Mouse (Mus musculus): ENCODE measurements at regions not wholly inside any gene's neighbourhood (a gene's known extent, or its start where the extent isn't known, plus 50 kb on each side); places are given as distances from the start of the nearest gene placed in this dataset.
A peak's percentile ranks its signal among the peaks of the same experiment; 100 is the strongest.
"Not testable (repeated sequence)": the region's sequence is repeated elsewhere in the genome, so short reads cannot be mapped to it uniquely, and the experiment has no call there.

DNA sequence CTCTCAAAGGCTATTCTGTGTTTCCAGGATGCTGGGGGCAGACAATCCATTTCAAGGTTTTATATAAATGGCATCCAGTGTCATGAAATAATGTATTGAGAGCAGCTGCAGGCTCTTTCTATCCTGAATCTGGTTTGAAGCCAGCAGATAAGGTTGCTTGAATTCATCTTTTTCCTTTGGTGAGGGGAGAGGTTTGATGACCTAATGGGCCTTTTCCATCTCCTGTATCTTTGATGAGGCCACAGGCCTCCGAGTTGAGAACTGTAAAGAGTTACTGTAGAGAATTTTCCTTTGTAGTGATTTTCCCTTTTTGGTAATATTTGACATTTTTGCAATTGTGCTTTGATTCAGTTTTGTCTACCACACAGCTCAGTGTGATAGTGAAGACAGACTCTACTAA lies 458.8 kb upstream of the 1700008P02Rik start:
- DNase-seq (ENCODE audit: low spot score in 2 of 2), result no peak

DNA sequence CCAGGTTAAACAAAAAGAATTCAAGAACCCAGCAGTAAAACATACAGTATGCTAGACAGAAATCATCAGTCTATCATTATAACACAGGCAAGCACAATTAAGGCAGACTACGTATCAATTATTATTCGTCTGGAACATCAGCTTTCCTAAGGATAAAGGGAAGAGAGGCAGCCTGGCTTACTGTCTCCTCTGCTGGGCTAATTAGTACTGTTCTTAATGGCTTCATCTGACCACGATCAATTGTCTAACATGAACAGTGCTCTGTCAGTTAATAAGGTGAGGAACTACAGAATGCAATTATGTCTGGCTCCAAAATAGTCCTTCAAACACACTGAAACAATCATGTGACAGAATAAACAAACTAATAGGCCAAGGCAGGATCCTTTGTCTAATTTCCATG lies 456.6 kb upstream of the 1700008P02Rik start:
- no peak for DNase-seq (ENCODE audit: low spot score in 2 of 2)

DNA sequence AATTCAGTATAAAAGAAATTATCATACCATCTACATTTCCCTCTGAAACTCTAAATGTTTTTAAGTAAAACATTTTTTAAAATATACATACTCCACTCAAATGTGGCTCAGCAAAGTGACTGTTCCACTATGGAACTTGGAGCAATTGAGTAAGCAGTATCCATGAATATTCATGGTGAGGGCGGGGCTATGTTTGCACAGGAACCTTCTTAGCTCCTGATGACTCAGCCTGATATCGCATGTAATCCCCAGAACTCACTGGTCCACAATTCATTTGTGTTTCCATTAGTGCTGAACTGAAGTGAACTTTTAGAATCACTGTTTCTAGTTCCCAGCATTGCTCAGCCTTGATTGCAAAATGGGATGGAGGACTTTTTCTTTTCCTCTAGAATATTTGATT lies 454.2 kb upstream of the 1700008P02Rik start:
- DNase-seq (ENCODE audit: low spot score in 2 of 2), result no peak

DNA sequence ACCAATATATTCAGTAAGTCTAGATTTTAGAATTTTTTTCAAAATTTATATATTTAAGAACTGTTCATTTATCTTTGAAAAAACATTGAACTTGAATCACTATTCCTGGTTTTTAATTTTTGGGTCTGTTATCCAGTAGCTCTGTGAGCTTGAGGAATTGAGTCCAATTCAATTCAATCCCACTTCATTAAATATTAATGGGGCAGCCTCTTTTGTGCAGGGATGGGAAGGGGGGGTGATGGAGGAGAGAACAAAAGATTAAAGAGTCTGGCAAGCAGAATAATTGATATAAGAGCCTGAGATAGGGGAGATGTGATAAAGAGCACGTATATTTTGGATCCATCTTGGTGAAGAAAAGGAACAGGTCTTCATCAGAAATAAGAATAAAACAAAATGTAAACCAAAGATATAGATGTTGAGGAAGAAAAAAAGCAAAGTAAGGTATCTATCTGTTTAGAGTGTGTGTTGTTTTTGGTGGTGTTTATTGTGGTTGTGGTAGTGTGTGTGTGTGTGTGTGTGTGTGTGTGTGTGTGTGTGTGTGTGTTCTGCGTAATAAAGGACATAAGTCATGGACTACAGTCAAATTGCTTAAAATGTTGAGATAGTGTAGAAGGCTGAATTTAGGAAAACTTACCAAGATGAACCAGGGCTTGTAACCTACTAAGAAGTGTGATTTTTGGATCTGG lies 421.3 kb upstream of the 1700008P02Rik start:
- no peak for DNase-seq (ENCODE audit: low spot score in 2 of 2)

DNA sequence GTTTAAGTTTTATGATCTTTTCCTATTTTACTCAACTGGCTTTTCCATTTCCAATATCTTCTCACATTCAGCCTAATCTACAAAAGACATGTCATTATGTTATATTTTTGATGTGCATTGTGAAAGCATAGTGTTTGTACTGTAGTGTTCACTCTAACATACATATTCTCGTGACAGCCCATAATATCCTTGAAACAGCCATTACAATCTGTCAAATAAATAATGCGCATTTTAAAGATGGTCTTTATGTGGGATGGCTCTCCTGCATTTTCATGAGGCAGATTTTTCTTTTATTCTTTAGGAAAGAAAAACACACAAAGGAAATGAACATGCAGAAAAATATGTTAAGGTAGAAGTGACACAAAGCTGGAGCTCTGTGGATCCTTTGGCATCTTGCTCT lies 415.6 kb upstream of the 1700008P02Rik start:
- no peak for DNase-seq (ENCODE audit: low spot score in 2 of 2)

DNA sequence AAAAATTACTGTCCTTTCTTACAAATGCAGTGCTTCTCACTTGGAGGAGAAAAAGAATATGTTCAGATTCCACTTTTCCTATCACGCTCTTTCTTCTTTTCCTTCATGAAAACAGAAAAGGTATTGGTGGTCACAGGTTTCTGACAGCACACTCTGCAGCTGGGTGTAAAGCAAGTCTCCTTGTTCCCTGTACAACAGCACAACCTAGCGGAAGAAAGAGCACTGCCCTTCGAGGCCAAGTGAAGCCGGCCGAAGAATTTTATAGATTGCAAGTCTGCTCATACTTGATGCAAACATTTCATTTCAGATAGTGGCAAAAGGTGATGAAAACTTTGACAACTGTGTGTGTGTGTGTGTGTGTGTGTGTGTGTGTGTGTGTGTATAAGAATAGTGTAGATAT lies 407.6 kb upstream of the 1700008P02Rik start:
- peak; percentile 15 to 20 for DNase-seq (ENCODE audit: low spot score in 2 of 2)

DNA sequence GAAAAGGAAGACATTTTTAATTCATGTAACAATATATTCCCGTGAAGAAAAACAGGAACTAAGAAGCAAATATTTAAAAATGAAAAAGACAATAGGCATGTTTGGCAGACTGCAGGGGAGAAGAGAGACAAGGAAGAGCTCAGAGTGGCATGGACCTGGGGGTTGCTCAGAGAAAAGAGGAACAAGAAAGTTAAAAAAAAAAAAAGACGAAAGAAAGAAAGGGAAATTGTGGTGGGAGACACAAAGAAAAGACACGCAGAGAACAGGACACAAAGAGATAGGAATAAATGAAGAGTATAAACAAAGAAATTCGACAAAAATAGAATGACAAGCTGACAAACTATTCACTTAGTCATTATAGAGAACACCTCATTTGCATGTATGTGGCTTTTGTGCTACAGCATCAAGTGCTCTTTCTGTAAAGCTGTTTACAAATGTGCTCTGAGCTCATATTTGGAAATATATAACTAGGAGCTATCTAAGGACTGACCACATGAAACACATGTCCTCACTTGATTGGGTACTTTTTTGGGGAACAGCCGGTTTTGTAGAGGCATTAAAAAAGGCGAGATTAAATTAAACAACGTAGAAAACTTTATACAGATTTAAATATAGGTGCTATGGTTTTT lies 394.2 kb upstream of the 1700008P02Rik start:
- DNase-seq (ENCODE audit: low spot score in 2 of 2), result no peak

DNA sequence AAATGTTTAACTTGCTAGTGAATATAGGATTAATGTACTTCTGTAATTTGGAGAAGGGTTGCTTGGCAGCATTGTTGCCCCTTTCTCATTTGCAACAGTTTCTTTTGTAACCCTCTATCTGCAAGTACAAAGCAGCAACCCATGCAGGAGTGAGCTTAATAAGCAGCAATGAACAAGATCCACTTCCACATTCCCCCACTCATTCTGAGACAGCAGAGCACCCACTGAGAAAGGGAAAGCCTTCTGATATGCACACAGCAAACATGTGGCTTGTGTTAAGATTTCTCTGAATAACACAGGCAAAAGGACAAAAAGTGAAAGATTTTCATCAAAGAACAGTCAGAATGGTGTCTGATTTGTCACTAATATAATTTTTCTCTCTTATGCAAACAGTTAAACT lies 393.3 kb upstream of the 1700008P02Rik start:
- no peak for DNase-seq (ENCODE audit: low spot score in 2 of 2)

DNA sequence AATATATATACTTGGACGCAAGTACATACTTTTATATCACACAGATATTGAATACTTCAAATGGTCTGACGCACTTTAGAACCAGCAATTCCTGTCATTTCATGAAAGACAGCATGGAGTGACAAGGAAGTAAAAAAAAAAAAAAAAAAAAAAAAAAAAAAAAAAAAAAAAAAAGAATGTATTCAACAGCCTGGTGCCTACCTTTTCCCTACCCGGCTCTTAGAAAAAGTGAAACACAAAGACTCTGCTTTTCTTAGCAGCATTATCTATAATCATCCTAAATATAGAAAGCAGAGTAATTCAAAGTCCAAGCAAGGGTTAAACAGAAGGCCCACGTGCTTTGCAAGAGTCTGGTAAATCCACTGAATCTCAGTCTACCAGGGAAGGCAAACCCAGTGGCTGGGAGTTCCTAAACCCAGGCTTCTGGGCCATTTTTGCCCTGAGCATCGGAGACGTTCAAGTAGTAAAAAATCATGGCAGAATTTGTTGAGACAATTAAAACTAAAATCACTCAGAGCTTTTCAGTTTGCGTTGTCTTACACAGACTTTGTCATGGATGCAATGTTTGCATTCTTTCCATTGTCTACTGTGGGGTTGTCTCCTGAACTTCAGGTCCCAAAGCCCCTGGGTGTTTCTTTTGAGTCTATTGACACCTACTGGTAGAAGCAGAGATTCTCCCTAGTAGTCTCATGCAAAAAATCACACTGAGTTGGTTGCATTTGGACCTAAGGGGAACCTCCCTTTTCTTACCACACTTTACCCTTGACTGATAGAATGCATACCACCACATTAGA lies 390.2 kb upstream of the 1700008P02Rik start:
- no peak for DNase-seq (ENCODE audit: low spot score in 2 of 2)

DNA sequence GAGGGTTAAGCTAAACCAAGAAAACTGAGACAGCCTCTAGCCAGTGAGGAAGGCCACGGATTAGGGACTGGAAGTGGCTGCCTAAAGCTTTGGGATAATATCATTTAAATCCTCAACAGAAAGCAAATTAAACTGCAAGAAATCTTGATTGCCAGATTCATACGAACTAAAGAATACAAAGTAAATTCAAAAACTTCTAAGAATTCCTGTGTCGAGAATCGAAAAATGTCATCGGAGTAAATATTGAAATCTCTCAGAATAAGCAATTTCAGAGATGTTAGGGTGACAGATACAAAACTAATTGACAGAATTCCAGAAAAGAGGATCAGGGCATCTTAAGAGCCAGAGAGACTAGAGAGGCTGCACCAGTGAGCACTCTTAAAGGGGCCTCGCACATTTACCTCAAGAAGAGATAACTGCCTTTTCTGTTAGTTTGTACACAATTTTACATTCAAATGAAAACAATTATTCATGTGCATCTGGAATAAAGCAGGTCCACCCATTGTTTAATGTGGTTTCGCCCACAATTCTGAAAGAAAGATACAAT lies 388.5 kb upstream of the 1700008P02Rik start:
- no peak for DNase-seq (ENCODE audit: low spot score in 2 of 2)

DNA sequence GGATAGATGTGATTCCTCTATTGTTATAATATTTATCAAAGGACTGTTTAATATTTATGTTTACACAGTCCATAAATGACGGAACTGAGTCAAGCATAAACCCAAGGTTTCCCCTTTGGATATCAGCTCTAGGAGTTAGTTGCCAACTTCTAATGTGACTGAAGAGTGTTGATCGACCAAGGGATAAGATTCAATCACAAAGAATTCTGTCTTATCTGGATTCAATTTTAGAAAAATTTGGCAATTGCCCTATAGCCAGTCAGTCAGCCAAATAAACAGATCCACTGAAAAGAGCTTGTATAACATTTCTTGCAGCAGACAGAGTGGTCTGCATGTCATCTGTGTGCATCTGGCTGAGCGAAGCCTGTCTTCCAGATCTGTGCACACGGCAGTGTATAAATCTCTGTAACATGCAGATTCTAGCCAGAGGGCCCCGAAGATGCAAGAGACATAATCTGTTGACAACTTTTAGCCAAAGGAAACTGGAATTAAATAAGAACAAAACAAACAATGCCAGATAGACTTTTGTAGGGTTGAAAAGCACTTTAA lies 387.6 kb upstream of the 1700008P02Rik start:
- DNase-seq (ENCODE audit: low spot score in 2 of 2), result no peak

DNA sequence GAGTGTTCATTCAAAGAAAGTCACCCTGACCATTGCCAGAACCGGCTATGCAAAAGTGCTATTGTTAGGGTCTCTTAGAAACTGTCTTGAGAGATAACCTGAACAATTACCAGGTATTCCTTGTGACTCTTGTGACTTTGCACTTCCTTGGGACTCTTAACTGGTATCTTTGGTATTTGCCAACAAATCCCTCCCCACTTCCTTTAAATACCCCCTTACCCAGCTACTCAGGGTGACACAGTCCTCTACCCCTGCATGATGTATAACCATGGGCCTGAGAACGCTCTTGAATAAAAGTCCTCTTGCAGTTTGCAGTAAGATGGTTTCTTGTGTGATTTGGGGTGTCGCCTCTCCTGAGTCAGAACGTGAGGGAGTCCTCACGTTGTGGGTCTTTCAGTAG lies 371.5 kb upstream of the 1700008P02Rik start:
- DNase-seq (ENCODE audit: low spot score in 2 of 2), result not testable (repeated sequence)

DNA sequence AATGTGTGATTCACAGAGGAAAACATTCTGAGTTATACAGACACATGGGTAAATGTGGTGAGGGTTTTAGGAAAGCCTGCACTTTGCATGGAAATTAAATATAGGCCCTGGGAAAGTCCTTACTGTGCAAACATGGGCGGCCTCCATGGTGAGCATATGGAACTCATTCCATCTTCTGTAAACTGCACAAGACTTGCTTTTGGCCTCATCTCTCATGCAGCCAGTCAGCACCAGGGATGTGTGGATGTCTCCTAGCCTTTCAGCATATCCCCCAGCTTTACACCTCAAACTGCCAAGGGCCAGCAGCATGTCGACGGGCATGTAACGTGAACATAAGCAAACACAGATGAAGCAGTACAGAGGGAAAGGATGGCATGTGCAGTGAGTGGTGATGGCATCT lies 364.7 kb upstream of the 1700008P02Rik start:
- DNase-seq (ENCODE audit: low spot score in 2 of 2), result no peak

DNA sequence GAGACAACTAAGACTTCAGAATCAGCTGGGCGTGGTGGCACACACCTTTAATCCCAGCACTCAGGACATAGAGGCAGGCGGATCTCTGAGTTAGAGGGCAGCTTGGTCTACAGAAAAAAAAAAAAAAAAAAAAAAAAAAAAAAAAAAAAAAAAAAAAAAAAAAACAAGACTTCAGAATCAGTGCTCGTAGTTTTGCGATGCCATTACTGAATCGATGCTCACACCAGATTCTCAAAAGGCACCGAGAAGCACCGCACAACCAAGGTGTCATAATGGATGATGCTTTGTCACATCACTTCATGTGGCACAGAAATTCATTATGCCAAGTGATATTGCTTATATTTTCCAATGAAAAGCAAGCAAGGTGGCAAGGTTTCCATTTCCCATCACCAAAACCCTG lies 337.4 kb upstream of the 1700008P02Rik start:
- no peak for DNase-seq (ENCODE audit: low spot score in 2 of 2)

DNA sequence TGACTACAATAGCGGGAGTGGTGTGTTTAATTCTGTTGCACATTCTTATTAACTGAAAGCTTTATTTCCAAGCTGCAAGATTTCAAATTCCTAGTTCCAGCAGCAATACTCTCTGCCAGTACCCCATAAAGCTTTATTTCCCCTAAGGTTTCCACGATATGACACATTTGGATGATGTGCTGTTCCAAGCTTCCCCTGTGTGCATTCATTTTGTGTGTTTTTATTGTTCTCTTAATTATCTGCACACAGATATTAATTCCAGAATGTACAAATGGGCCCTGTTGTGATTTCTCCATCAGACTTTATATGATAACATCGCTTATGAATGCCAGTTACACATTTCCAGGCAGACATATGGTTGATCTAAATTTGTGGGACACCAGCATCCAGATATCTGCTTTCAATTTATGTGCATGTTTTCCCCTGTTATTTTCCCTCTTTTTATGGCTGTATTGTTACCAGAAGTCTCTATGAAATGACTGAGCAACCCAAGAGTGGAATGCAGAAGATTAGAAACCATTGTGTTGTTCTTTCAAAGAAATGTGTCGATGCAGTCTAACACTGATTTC lies 312.4 kb upstream of the 1700008P02Rik start:
- DNase-seq (ENCODE audit: low spot score in 2 of 2), result no peak

DNA sequence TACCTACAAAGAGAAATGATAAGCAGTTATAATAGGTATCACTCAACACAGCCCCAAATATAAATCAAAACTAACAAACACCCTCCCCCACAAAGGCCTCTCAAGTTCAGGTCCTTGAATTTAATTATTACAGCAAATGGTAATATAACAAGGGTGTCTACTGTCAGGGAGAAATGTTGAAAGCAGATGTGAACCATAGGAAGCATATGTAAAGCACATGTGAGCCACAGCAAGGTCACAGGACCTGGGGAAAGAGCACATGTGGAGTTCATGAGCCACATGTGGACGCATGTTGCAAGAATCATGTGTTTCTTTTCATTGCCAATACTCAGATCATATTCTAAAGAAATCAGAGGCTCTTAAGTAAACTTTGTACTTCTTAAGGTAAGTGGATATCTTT lies 306.5 kb upstream of the 1700008P02Rik start:
- no peak for DNase-seq (ENCODE audit: low spot score in 2 of 2)

DNA sequence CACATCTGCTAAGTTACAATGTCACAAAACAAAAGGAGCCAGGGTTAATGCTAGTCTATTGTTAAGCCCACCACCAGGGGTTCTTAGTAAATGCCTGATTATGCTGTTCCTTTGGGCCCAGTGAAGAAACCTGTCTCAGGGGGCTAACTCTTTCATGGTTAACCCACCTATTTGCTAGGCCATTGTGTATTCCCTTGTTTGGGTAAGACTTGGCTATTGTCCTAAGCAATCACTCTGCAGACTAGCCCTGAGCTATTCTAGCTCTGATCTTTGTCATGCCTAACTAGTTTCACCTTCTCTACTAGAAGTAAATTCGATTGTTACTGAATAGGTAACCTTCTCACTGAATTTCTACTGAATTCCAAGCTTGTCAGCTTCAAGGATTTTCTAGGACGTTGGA lies 302.4 kb upstream of the 1700008P02Rik start:
- DNase-seq (ENCODE audit: low spot score in 2 of 2), result not testable (repeated sequence)

DNA sequence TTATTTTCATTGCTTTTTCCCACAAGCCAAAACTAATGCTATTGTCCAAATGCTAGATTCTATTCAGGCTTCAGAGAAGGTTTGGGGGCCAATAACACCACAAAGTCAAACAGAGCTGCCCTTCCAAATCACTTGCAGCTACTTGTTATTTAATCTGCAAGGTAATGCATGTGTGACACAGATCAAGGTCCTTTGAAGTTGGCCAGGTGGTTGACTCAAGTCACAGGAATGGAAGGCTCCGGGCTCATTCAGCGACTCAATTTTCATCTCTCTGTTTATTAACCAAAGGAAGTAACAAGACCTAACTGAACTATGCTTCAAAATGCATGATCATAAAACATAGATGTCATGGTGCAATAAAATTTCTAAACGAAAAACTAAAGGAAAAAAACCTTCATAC lies 300.0 kb upstream of the 1700008P02Rik start:
- DNase-seq (ENCODE audit: low spot score in 2 of 2), result no peak

DNA sequence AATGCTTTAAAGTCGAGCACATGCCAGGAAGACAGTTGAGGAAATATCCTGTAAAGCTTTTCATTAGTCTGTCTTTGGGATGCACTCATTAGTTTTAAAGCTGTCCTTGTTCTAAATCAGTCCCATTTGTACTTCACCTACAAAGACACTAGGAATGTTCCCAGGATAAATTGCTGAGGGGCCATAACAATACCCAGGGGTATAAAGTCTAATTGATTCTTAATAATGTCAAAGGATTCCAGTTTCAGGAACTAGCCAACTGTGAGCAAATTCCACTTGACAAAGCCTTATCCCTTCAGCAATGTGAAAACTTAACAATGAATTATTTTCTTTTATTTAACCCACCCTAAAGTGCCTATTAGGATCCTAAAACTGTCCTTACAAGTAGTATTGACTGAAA lies 267.7 kb upstream of the 1700008P02Rik start:
- no peak for DNase-seq (ENCODE audit: low spot score in 2 of 2)

DNA sequence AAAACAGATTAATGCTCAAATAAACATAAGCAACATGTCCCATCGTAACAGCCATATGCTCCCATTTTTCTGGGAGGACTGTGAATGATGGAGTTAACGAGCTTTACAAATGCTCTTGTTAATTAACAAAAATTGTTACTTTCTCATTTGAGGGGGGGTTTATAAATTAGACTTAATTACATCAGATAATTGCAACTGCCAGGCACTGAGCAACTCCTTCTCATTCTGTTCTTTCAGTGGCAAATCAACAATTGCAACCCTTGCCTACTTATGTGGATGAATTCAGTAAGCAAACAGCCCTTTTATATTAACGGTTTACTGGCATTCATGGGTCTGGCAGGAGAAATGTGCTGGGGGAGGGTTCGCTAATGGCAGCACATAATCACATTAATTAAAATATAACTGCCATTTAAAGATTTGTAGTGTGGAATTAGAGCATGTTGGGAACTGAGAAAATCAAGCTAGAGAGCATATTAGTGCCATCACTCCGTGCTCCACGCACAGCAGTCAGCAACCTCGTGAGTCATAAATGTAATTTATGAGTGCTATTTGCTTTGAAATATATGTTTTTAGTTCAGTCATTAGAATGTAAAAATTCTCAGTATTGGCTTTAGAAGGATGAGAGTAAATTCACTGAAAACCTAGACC lies 266.9 kb upstream of the 1700008P02Rik start:
- no peak for DNase-seq (ENCODE audit: low spot score in 2 of 2)

DNA sequence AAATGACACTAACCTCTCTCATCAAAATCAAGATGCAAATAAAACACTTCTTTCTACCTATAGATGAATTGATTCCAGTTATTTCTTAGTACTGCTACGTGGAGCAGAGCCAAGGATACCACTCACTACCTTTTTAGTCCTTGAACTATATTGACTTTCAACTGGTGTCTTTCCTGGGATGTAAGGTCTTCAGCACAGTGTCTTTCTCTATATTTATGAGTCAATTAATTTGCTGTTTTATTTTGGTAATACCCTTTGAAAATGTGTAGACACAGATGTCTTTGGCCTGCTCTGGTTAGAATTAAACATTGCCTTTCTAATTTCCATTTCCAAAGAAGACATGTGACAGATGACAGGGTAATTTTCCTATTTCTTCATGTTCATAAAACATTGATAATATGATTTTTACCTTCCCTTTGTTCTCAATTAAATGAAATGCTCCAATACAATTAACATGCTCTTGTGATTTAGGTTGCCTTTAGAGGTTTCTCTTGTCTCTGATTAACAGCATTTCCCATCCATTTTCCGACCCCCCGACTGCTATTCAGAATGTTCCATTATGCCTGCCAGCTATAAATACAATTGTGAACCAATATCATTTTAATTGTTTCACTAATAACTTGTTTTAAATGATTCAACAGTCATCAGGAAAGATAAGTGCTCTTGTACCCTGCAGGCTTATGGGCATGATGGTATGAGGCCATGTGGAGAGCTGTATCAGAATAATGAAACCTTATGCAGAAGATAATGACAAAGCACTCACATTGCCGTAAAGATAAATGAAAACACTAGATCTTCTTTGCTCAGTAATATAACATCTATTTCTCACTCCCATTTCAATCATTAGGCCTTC lies 266.2 kb upstream of the 1700008P02Rik start:
- DNase-seq (ENCODE audit: low spot score in 2 of 2), result no peak

All from frontal cortex, postnatal 25 days (tissue).